Mouse (Mus musculus) adrenal gland, postnatal 25 days (tissue): Measurements from ENCODE around the gene Zfp365. TPM values are rescaled to one million over a fixed set of nuclear protein-coding genes. Genes with fewer than 3 reads are reported as not detected.

ENCODE experiments used
- DNase-seq: peaks from one replicate; pipeline ENCODE4 v3.0.0; 2021; ENCODE audit warnings: mixed read lengths
- long read RNA-seq: library from polyadenylated mRNA; stranded (forward); transcript quantifications from one replicate; pipeline ENCODE4 v2.0.0, GENCODE M21; 2021
- total RNA-seq: library from RNA; stranded (reverse); gene quantifications from 2 replicates; pipeline ENCODE4 v1.2.3, GENCODE M21; 2021

Gene Zfp365
- total RNA-seq, result 2.0 and 2.1 TPM in 2 replicates
- long read RNA-seq, full-length matches to known transcripts, result 4 of 4 reads
- long read RNA-seq, partial matches to known transcripts, result 0 of 4 reads
- long read RNA-seq, other reads (novel, unspliced or antisense), result 0 of 4 reads

DNA sequence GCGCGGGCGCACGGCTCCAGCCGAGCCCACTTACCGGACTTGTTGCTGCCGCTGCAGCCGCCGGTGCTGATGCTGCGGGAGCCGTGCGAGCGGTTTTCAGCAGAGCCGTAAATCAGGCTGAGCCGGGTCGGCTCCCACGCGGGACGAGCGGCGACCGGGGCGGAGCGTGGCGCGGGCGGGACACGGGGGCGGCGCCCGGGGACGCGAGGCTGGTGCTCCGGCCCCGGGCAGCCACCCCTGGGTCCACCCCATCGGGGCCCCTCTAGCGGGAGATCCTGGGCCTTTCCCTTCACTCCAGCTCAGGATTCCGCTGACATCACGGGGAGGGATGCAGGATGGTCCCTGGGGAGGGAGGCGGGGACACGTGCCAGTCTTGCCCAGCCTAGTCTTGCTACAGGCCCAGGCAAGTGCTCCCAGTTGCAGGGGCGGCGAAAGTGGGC lies at the start of gene Zfp365:
Gene Zfp365, minus strand, starts transcription at position 326 of the 440 bp plus-strand sequence.
- peak; percentile 63 for DNase-seq

DNA sequence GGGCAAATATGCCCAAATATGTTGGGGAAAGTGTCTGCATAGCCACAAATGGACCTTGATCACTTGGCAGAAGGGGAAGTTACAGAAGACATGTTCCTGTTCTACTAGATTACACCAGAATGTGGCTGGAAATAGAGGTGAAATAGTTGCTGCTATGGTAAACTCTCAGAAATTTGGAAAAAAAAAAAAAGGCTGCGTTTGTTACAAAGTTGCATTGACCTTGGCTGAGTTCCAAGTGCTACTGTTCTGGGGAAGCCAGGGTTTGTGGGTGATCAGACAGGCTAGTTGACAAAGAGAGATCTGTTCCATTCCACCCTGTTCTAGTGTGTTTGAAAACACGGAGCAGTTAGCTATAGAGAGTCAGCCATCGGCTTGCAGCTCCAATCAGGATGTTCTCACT lies 47.5 kb upstream of the Zfp365 start:
- DNase-seq, result no peak

DNA sequence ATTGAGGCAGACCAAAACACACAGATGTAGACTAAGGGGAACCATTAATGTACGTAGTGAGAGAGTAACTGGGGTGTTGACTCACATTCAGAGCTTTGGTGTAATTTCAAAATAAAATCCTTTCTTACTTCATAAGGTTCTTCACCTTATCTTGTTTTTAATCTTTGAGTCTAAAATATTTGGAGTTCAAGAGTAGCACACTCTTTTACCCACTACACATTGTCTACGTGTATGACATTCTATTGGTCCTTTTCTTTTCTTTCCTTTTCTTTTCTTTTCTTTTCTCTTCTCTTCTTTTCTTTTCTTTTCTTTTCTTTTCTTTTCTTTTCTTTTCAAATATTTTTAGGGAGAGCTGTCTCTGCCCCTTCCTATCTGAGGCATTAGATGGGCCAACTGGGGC lies 43.5 kb upstream of the Zfp365 start:
- DNase-seq, result no peak

DNA sequence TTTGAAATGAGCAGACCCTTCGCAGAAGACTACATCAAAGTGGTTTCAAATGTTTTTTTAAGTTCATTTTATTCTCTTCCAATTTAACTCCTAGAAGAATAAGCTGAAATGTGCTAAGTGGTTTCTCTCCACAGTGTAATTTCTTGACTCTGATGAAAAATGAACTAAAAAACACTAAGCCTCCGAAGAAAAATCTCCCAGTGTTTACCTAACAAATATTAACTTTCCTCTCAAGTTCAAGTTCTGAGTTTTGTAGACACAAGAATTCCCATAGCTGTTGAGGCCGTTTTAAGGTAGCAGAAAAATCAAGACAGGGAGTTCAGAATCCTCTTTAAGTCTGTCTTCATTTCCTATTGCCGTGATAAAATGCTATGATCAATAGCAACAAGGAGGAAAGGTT lies 39.2 kb upstream of the Zfp365 start:
- no peak for DNase-seq

DNA sequence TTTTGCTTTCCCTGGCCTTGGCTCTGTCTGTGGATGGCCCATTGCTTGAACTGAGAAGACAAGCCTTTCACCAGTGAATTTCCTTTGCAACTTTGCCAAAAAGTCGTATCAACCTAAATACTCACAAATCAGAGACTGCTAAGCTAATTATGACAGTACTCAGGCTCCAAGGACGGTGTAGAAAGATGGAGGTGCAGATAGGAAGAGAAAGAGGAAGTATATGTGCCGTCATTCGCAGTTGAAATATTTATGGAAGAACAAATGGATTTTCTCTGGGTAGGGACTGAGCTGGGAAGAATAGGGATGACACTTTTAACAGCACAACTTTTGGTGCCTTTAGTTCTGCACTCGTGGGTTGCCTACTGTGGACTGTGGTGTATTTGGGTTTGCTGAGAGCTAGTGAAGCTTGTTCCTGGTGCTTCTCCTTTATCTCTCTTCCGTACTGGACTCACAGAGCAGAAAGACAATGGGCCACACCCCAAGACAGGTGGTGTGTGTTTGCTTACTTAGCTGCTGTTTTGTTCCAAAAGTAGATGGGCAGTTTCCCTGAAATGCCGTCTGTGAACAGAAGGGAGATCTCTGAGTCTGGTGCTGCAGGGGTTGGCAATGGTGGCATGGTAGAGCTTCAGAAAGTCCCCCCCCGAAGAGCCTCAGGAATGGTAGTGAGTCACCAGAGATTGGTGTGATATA lies 37.7 kb upstream of the Zfp365 start:
- no peak for DNase-seq

DNA sequence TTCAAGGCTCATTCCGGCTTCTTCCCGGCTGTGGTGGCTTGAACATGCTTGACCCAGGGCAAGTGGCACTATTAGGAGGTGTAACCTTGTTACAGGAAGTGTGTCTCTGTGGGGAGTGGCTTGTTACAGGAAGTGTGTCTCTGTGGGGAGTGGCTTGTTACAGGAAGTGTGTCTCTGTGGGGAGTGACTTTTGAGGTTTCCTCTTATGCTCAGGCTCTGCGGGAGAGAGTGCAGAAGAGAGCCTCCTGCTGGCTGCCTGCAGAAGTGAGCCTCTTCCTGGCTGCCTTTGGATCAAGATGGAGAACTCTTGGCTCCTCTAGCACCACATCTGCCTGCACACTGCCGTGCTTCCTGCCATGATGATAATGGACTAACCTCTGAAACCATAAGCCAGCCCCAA lies 31.1 kb upstream of the Zfp365 start:
- no peak for DNase-seq

DNA sequence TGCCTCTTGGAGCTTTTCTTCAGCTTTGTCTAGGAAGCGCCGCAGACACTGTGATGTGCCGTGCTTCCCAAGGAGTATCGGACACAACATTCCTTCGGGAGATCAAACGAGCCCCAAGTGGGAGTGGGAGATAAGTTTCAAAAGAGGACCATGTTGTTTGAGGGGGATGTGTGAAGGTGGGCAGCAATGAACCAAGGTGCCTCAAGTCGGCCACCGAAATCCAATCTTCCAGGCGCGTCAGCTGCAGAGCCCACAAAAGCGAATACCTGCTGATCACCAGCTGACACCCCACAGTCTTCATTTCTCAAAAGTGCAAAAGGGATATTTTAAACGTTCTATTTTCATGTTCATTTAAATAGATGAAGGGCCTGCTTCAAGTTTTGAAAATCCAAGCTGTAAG lies 27.1 kb upstream of the Zfp365 start:
- no peak for DNase-seq

DNA sequence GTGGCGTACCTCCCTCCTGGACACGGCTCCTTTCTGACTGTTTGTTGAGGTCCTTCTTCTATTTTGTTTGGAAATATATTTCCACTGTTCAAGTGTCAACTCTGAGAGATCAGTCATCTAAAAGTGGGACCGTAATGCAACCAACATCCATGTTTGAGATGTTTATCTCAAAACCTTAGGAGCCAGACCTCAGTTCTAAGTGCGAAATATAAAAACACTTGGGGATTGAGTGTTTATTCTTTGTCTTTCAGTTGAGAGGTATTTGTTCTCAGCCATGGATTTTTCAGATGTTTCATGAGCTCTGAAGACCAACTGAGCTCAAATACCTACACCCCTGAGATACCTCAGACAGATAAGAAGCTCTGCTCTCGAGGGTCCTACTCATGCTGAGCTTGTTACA lies 25.3 kb upstream of the Zfp365 start:
- DNase-seq, result no peak

DNA sequence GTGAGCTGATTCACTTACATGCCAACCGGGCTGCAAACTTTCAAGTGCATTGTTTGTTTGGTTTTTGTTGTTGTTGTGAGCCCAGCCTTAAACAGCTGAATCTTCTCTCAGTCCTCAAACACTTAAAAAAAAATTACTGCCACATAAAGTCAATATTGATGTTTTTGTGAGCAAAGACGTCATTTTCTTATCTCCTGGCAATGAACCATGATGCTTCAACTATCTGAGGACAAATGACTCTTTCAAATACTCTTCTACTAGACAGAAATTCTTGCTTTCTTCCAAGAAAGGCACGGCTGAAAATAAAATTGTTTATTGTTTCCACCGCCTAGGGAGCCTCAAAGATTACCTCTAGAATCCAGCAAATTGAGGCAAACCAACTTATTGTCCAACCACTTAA lies 24.5 kb upstream of the Zfp365 start:
- DNase-seq, result no peak

DNA sequence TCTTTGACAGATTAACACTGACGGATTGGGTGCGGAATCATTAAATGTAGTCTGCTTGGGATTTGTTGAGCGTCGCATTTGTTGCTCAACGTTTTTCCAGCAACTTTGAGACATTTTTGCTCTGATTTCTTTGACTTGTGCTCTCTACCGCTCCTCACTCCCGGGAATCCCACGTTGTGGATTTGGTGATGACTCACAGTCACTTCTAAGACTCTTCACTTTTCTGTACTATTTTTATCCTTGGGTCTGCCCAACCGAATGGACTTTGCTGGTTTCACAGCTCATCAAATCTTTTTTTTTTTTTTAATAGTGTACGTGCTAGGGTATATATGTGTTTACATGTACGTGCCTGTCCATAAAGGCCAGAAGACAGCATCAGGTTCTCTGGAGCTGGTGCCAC lies 20.3 kb upstream of the Zfp365 start:
- no peak for DNase-seq

DNA sequence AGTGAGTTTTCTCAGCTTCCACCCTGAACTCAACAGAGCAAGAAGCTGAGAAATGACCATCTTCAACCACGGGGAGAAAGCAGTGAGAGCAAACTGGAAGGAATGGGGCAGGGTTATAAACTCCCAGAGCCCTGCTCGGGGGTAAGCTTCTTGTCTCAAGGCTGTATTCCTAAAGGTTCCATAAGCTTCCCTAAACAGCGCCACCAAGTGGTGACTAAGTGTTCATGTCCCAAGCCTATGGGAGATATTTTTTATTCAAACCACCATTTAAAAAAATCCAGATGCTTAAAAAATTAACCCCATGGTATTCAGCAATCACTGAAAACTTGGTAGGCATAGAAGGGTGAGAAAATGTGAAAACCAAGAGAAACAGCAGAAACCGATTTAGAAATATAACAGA lies 18.9 kb upstream of the Zfp365 start:
- no peak for DNase-seq

DNA sequence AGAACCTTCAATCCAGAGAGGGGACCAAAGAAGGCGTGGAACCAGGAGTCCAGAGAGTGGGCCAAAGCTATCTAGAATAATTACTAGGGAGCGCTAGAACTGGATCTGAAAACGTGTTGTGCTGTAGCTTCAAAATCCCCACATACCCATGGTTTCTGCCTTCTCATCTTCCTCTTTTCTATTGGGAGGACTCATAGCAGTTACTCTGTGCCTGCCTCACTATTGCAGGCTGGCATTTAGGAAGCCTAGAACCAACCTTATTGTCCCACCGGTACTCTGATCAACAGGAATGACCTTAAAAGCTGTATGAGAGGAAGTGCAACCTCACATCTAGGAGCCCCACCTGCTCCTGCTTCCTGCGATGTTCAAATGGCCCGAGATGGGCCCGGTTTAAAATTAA lies 16.1 kb upstream of the Zfp365 start:
- DNase-seq, result no peak

DNA sequence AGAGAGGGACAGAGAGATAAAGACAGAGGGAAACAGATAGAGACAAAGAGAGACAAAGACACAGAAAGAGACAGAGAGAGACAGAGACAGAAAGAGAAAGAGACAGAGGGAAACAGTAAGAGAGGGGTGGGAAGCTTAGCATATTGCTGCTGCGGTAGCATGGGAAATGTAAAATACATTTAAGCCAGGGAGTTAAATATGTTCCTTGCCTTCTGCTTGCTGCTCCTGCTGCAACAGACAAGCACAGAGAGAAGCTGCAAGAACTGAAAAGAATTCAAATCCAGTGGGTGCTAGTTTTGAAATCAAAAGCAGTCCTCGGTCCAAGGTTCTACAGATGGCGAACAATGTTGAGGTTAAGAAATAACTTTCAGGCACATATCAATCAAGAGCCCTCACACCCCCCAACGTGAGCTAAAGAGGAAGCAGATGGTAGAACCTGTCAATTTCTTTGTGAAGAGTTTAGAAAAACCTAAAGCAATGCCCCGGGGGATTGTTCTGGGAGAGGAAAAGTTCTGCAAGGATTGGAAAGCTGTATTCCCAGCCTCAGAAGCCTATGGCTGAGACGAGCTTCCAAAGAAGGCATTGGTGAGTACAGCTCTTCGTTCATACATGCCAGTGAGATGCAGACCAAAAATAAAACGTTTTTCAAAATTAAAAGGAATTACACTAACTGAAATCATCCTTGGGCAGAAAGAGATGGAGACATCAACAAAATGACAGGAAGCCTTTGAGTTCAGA lies 15.4 kb upstream of the Zfp365 start:
- no peak for DNase-seq

DNA sequence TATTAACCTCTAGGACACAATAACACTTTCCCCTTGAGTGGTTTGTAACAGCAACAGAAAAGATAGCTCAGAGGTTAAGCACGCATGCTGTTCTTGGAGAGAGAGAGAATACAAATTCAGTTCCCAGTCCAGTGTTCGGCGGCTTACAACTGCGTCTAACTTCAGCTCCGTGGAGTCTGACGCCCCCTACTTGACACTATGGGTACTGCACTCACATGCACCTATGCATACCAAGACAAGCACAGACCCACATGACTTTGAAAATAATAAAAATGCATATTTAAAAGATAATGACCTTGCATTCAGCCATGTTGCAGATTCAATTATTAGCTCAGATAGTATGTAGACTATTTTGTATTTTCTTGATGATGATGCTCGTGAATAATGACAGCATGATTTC lies 11.6 kb upstream of the Zfp365 start:
- no peak for DNase-seq

DNA sequence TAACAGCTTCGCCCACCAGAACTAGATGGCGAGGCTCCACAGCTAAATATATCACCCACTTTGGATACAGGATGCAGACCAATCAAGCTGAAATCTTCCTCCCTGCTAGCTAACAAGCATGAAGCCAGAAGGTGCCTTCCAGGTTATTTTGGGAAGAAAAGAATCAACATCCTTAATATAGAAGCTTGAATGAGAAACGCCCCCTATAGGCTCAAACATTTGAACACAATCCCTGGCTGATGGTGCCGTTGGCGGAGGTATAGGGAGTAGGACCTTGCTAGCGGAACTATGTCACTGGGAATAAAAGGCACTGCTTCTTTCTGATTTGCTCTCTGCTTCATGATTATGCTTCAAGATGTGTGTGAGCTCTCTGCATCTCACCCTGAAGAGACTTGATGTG lies 9.3 kb upstream of the Zfp365 start:
- no peak for DNase-seq

DNA sequence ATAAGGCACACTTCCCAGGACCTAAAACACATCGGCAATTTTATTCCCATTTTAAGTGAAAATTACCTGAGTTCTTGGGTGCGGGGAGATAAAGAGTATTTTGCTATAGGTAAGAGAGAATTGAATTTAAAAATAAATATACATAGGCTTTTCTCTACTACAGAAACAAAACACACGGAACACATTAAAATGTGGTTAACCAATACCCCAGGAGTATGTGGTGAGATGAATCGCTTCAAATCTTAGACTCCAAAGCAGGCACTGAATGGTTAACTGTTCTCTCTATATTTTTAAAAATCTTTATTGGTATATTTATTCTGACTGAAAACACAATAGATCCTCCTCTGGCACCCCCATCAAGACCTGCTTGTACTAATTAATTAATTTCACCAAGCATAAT lies 7.2 kb upstream of the Zfp365 start:
- DNase-seq, result no peak

DNA sequence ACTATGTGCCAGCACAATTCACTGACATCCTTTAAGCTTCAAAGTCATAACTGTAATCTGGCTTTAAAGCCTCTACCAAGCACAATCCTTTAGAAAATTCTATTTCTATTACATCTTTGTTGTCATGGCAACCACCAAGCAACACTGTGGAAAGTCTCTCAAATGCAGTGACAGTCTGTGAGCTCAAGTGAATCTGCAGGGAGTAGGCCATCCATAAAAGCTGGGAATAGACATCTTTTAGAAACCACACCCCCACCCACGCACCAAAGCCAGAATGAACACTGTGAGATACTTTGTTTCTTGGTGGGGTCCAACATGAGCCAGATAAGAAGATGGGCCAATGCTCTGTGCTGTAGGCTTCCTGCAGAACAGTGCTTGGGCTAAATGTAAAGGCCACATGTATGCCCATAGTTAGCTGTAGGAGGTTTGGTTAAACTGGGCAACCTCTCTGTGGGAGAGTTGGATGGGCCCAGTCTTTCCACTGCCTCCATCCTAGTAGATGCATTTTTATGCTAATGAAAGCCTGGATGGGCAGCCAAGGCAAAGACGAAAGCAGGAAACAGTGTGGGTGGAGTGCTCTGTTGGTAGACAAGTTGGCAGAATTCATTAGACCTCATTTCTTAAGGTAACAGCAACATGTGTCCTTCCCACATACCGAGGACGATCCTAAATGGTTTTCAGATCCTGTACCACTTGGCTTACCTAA lies 5.9 kb upstream of the Zfp365 start:
- DNase-seq, result no peak

DNA sequence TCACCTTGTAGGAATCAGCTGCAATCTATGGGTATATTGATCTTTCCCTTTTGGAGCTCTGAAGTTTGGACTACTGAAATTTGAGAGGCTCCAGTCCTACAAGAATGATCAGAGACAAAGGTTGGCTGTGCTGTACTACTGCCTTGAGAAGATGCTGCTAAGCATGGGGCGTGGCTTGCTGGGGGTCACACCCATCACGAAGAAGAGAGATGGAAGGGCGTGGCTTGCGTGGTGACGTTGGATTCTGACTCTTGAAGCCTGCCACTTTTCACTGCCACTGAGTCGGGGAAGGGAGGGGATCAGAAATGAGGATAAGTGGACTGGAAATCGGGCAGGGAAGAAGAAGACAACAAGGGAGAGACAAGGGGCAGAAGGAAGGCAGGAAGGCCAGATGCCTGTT lies 4.9 kb upstream of the Zfp365 start:
- DNase-seq, result no peak

DNA sequence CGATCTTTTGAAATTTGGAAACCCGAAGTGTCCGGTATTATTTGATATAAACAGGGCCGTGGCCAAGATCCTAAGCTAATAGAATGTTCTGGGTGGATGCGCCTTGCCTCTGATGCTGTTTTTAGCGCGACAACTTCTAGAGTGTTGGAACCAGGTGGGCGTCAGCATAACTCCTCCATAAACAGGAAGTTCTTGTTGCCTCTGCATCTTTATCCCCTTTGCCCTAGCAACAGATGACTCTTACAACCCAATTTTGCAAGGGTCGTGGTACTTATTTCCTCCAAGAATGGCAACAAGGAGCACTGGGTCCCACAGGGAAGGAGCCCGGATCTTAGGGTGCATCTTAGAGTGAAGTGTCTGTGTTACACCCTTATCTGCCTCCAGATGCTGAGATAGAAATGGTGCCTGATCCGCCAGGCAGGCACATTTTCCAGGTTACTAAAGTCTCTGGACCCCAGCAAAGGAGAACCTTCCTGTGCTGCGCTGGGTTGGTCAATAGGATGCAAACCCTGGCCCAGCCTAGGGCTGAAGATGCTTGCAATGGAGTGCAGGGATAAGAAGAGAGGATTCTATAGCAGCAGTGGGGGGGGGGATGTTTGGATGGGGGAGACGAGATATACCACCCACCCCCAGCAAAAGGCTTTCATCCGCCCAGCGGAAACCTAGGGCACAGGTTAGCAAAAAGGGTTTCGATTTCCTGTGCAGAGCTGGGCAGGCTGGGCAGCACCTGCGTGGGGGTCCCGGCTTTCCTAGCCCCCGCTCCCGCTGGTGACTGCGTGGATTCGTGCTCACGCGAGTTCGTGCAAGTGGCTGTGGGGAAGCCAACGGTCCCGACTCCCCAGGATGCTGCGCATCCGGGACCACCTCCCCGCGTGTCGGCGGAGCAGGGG lies 770 bp downstream of the Zfp365 start:
- DNase-seq, result no peak

DNA sequence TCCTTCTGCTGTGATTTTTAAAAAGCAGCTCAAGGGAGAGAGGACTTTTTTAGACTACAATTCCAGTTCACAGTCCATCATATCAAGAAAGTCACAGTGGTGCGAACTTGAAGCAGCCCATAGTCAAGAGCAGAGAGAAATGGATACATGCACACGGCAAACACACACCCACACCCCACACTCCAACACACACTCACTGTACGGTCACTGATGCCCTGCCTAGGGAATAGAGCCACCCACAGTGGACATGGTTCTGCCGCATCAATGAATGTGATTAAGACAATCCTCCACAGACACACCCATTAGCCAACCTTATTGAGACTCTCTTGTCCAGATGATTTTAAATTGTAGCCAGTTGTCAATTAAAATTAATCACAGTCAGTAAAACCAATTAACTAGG lies 4.5 kb downstream of the Zfp365 start:
- no peak for DNase-seq

DNA sequence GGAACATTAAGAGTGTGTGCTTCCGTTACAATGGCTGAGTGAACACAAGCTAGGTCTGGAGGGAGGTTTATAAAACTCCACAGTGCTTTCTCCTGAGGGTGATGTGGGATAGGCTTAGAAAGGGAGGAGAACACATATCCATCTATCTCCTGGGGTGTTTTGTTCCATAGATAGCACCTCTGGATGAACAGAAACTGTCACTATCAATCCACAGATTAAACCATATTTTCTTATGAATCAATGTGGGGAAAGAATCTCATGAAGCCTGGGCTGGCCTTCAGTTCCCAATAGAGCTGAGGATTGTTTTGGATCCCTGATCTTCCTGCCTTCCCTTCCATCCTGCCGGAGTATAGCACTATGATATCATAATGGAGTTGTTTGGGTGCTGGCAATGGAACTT lies 5.5 kb downstream of the Zfp365 start:
- no peak for DNase-seq

DNA sequence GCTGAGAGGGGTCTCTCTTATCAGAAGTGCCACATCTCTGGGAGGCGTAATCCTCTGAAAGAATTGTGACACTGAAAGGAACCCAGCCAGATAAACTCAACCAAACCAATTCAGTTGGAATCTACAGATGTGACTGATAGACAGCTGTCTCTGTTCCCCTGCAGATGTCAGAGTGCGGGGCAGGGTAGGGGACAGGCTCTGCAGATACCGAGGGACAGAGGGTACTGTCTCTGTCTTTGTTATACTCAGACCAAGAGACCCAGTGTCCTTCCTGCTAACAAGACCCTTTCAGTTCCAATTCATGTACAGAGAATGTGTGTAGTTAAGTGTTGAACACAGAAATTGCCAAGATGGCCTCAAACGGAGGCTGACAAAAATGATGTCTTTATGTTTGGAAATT lies 6.4 kb downstream of the Zfp365 start:
- no peak for DNase-seq
